Mouse (Mus musculus) small intestine, adult 2 months (tissue): Measurements from ENCODE around the gene Glce.

ENCODE experiments used
- CTCF ChIP-seq: fragments of 200-500 bp; IDR thresholded peaks from 2 replicates; pipeline ENCODE4 v1.5.1; 2012; ENCODE audit warnings: low read depth, mild to moderate bottlenecking, control low read depth, inconsistent platforms, low read length, moderate library complexity, mixed read lengths; ENCODE audit not compliant: insufficient replicate concordance, insufficient read length; ENCODE audit errors: extremely low read depth
- POLR2A ChIP-seq: fragments of 200-500 bp; IDR thresholded peaks from 2 replicates; pipeline ENCODE4 v1.6.1; 2012; ENCODE audit warnings: low read depth, mild to moderate bottlenecking, control low read depth, inconsistent platforms, low read length, moderate library complexity

GRCm38 (mm10) chr9:62153263-62153662 lies 30.8 kb upstream of the Glce start:
- TF ChIP-seq CTCF (no peak), POLR2A (no peak)
